Mouse (Mus musculus): Measurements from ENCODE around the gene Gpbar1. TPM values are rescaled to one million over a fixed set of nuclear protein-coding genes. Genes with fewer than 3 reads are reported as not detected.

The Gpbar1 gene
- total RNA-seq (2021), result not detected
- long read RNA-seq, experiment 1, result 0 reads
- long read RNA-seq, experiment 2, result 0 reads

DNA sequence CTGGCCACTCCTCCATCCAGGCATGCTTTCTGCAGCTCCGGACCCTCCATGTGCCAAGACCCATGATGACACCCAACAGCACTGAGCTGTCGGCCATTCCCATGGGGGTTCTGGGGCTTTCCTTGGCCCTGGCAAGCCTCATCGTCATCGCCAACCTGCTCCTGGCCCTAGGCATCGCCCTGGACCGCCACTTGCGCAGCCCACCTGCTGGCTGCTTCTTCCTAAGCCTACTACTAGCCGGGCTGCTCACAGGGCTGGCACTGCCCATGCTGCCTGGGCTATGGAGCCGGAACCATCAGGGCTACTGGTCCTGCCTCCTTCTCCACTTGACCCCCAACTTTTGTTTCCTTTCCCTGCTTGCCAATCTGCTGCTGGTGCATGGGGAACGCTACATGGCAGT lies at the start of gene Gpbar1:
Gpbar1 (plus strand) TSS at position 13 of the 400 bp plus-strand sequence.
- no peak for DNase-seq (ENCODE audit: low spot score)

GRCm38 (mm10) chr1:74229942-74230341 lies 48.4 kb upstream of the Gpbar1 start:
- DNase-seq (ENCODE audit: low spot score), result no peak

GRCm38 (mm10) chr1:74230992-74231391 lies 47.4 kb upstream of the Gpbar1 start:
- DNase-seq (ENCODE audit: low spot score), result no peak

DNA sequence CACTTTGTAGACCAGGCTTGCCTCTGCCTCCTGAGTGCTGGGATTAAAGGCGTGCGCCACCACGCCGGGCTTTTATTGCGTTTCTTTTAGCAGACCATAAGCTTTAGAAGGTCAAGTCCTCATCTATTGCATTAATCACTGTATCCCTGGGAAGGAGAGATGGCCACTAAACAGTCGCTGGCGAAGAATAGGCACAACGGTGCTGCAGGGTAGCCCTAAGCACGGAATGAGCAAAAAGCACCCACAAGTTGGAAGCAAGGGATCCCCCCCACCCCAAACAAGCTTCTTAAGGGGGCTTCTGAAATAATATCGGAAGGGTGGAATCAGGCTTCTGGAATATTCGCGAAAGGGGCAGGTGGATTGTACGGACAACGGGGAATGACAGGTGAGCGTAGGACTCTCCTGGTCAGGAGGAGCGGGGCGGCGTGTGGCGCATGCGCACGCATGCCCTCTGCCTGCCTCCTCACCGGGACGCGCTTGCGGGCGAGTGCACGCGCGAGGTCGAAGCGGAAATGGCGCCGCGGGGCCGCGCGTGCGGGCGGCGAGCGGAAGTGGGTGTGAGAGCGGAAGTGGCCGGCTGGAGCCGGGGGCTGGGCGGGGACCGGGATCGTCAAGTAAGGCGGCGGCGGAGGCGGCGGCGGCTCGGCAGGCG lies 42.3 kb upstream of the Gpbar1 start, which contains the start of gene Arpc2:
Arpc2 (plus strand) TSS at position 147 of the 652 bp plus-strand sequence.
- peak; percentile 96 for DNase-seq (ENCODE audit: low spot score)

- peak; percentile 18 for DNase-seq (ENCODE audit: low spot score)
Measured at GRCm38 (mm10) chr1:74236590-74237317, 41.6 kb upstream of the Gpbar1 start.

GRCm38 (mm10) chr1:74237671-74238070 lies 40.7 kb upstream of the Gpbar1 start:
- no peak for DNase-seq (ENCODE audit: low spot score)

DNA sequence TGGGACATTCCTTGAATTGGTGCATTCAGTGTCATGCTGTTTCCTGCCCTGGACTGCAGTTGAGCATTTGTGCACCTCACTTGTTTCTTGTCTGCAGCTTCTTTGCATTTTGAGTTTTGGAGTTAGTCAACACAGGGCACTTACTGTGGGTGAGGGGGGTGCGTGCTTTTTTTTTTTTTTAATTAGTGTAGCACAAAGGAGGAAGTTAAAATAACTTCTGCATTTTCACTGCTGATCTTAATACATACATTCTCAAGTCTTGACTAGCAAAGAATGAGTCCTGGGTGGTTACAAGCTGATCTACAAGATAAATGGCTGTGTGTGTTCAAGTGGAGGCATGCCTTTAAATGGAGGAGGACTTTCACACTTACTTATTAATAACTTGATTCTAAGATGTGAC lies 40.2 kb upstream of the Gpbar1 start:
- DNase-seq (ENCODE audit: low spot score), result no peak

DNA sequence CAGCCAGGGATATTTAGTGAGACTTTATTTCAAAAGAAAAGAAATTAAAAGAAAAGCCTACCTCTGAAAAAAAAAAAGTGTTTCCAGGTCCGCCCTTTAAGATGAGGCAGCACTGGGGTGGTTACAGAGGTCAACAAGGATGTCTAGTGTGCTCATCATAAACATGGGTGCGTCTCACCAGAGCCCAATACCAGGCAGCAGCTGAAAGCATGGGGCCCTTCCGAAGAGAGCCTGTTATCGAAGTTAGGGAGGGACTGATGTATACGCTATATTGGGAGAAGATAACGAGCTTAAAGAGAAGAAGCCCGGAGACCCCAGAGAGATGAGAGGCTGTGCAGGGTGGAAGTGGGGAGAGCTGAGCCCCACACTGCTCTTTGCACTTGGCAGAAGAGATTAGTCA lies 39.2 kb upstream of the Gpbar1 start:
- DNase-seq (ENCODE audit: low spot score), result no peak

DNA sequence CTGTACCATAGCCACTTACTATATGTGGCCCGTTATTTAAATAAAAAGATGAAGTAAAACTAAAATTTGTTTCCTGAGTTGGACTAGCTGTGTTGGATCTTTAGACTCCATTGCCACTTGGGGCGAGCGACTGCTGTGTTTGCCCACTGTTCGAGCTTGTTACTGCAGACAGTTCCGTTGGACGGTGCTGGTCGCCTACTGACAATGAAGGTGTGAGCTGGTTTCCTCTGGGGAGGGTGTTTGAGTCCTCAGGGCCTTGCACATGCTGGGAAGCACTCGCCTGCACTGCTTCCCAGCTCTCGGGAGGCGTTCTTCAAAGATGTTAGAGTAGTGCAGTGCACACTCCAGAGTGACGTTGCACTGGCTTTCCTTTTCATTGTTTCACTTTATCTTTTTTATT lies 38.7 kb upstream of the Gpbar1 start:
- DNase-seq (ENCODE audit: low spot score), result no peak

DNA sequence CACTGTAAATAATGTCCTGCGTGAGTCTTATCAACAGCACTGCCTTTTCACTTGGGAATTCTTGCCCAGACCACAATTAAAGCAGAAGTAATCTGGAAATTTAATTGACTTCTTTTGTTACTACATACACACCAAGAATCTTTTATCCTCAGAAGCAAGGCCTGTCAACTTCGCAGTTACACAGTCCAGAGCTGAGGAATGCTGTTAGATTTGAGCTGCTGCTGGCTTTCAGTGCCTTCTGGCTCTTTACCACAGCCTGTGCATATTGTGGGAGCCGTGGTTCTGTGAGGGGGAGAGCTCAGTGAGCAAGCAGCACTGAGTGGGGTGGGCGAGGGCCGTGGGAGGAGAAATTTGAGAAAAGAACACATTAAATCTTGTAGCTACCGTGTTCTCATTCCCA lies 38.0 kb upstream of the Gpbar1 start:
- DNase-seq (ENCODE audit: low spot score), result no peak

DNA sequence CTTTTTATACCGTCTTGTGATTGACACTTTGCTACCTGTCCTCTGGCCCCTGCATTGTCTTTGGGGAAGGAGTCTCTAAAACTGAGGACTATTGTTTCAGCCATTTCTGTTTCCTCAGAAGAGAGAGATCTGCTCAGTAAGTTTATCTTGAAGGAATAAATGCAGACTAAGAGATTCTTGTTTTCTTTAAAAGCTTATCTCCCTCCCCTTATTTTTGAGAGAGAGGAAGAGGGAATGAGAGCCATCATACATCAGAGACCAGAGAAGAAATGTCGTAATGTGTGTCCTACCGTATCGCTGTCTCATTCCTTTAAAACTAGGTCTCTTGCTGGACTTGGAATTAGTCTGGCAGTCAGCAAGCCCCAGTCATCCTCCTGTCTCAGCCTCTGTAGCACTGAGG lies 37.5 kb upstream of the Gpbar1 start:
- no peak for DNase-seq (ENCODE audit: low spot score)

DNA sequence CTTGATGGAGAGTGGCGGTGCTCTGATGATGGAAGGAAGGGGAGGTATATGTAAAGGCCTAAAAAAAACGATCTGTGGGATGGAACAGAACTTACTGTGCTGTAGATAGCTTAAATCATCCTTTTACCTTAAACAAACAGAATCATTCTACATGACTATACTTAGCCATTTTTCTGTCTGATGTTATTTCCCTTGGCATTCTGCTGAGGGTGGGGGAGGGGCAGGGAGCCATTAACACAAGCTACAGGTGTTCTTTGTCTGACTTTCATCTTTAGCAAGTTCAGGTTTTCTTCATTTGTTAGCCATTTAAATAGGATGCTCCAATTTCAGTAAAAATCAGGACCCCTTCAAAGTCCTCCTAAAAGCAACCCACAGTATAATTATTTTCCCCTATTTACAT lies 32.8 kb upstream of the Gpbar1 start:
- no peak for DNase-seq (ENCODE audit: low spot score)

DNA sequence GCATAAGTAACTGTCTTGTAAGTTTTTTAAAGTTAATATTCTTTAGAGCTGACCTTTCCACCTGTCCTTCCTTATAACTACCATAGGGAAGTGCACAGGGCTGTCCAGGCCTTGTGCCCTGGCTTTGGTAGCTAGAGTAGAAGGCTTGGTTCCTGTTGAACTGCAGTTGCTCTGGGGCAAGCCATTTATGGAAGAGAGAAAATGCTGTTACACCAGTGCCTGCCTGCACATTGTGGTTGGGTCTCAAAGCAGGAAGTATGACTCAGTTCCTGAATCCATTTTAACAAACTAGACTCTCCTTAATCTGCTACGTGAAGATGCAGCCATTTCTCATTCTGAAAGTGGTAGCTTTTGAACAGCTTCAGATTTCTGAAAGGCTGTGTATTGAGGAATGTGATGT lies 29.6 kb upstream of the Gpbar1 start:
- no peak for DNase-seq (ENCODE audit: low spot score)

DNA sequence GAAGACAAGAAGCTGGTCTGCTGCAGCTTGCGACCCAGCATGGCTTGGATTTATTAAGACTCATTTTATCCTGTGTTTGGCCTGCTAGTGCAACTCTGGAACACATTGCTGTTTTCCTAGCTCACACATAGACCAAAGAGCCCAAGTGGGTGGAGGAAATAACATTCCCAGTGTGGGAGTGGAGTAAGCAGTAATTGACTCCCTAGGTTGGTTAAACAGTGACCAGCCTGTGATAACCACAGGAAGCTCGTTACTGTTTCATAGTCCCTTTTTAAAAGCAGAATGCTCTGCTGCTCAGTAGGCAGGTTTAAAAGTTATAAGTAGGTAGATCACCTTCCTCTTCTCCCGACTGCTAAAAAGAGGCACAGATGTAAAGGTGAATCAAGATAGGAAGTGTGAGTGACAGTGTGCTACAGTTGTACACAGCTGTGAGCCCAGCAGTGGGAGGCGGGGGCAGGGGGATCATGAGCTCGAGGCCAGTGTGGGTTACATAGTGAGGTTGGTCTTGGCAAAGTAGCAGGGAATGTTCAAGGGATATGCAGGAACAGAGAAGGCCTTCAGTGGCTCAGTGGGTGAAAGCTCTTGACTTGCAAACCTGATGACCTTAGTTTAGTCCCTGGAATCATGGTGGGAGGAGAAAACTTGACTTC lies 28.9 kb upstream of the Gpbar1 start:
- no peak for DNase-seq (ENCODE audit: low spot score)

DNA sequence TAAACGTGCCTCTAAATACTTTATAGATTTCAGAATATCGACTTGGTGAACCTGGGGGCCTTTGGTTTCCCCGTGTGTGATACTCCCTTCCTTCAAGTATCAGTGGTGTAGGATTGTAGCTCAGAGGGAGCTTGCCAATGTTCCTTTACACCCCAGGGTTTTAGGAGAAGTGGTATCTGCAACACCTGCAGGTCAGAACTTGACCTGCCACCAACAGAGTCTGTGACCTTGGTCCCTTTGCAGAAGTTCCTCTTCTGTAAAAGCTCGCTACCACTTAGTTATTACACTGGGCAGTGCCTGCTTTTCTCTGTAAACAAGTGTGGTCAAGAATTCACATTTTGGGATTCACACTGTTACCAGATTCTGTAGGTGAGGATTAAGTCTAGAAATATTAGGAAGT lies 28.3 kb upstream of the Gpbar1 start:
- no peak for DNase-seq (ENCODE audit: low spot score)

- DNase-seq (ENCODE audit: low spot score), result no peak
Measured at GRCm38 (mm10) chr1:74255704-74256345, 22.5 kb upstream of the Gpbar1 start.

DNA sequence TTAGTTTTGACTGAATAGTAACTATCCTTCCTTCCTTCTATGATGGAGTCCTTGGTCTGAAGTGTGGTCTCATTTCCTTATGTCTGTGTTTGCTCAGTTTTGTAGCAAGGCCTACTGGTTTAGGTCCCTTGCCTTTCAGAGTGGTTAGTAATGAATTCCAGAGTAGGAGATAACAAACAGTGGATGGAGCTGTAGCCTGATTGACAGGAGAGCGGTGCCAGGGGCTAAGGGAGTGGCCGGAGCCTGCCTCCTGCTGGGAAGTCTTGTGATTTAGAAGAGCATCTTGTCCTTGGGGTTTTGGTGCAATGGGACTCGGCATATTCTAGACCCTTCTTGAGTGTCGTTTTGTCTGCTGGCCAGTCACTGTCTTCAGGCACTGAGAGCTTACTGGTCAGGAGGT lies 21.6 kb upstream of the Gpbar1 start:
- no peak for DNase-seq (ENCODE audit: low spot score)

DNA sequence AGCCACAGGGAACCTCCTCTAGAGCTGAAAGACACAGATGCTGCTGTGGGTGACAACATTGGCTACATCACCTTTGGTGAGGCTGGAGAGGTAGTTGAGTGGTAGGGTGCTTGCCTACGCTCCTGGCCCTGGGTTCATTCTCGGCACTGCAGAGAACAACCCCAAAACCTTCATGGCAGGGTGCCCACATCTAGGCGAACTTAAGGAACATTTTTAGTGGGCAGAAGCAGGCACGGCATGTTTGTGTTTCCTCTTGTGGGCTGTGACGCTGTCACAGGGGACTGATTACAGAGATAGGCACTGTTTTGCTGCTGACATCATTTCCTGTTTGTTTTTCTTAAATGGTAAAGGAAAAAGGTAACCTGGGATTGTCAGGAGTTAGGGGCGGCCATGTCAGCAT lies 15.8 kb upstream of the Gpbar1 start:
- no peak for DNase-seq (ENCODE audit: low spot score)

- DNase-seq (ENCODE audit: low spot score), result no peak
Measured at GRCm38 (mm10) chr1:74268750-74269149, 9.6 kb upstream of the Gpbar1 start.

DNA sequence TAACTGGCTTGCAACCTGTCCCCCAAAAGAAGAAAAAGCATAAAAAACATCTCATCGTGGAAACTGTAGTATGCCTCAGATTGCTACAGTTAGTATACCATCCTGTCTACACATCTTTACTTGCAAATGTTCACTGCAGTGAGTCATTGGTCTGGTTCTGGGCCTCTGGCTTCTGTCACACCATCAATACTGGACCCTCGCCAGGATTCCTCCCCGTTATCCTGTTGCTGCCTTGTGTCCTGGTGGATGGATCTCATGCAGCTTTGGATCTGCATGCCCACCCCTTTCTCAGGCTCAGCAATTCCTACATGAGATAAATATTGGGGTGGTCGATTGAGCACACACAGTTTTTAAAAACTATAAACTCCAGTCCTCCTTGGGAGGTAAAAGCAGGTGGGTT lies 6.7 kb upstream of the Gpbar1 start:
- no peak for DNase-seq (ENCODE audit: low spot score)

DNA sequence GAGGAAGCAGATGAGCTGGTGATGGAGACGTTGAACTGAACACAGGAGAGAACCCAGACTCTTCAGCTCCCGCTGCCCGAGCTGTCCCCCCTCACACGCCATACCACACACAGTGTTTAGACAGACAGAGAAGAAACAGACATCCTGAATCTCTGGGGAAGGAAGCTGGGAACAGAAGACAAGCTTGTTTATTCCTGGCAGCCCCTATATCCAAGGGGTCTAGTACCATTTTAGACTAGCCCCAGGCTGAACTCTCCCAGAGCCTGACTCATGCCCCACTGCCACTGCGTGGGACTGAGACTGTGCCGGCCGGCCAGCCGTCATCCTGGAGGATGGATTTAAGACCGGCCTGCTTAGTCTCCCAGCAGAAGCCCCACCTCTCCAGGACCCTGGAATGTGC lies 3.3 kb upstream of the Gpbar1 start:
- DNase-seq (ENCODE audit: low spot score), result no peak

GRCm38 (mm10) chr1:74277041-74277440 lies 1.3 kb upstream of the Gpbar1 start:
- no peak for DNase-seq (ENCODE audit: low spot score)

Measured in gastrocnemius, adult 18-20 months (tissue).